Mouse (Mus musculus) limb, embryonic 12.5 days (tissue): ENCODE measurements at regions not wholly inside any gene's neighbourhood (a gene's known extent, or its start where the extent isn't known, plus 50 kb on each side); places are given as distances from the start of the nearest gene placed in this dataset. TPM values are rescaled to one million over a fixed set of nuclear protein-coding genes. Genes with fewer than 3 reads are reported as not detected.

Experiments
- ATAC-seq: fragments of 200-750 bp; cut with Nextera tagmentation; 2 replicates; pipeline ENCODE4 v1.8.0; 2017; ENCODE audit warnings: low read depth, moderate TSS enrichment; ENCODE audit not compliant: insufficient number of reproducible peaks, insufficient read depth, low FRiP score, low TSS enrichment
- H3K27ac ChIP-seq: fragments of 300-500 bp; sonication (generic); 2 replicates; pipeline ENCODE4 v1.5.1; 2016; ENCODE audit warnings: mild to moderate bottlenecking, moderate library complexity
- H3K27me3 ChIP-seq: fragments of 300-500 bp; sonication (generic); 2 replicates; pipeline ENCODE4 v1.6.1; 2016; ENCODE audit warnings: mild to moderate bottlenecking, moderate library complexity
- H3K36me3 ChIP-seq: fragments of 300-500 bp; sonication (generic); 2 replicates; pipeline ENCODE4 v1.6.1; 2016; ENCODE audit warnings: mild to moderate bottlenecking, moderate library complexity
- H3K4me1 ChIP-seq: fragments of 300-500 bp; sonication (generic); replicated peaks from 2 replicates; pipeline ENCODE4 v1.6.1; 2016
- H3K4me2 ChIP-seq: fragments of 300-500 bp; sonication (generic); 2 replicates; pipeline ENCODE4 v1.6.1; 2016; ENCODE audit warnings: mild to moderate bottlenecking, moderate library complexity
- H3K4me3 ChIP-seq: fragments of 300-500 bp; sonication (generic); replicated peaks from 2 replicates; pipeline ENCODE4 v1.5.1; 2016; ENCODE audit warnings: mild to moderate bottlenecking
- H3K9ac ChIP-seq: fragments of 300-500 bp; sonication (generic); replicated peaks from 2 replicates; pipeline ENCODE4 v1.6.1; 2016; ENCODE audit warnings: mild to moderate bottlenecking, moderate library complexity
- H3K9me3 ChIP-seq: fragments of 300-500 bp; sonication (generic); 2 replicates; pipeline ENCODE4 v1.6.1; 2016; ENCODE audit warnings: mild to moderate bottlenecking, moderate library complexity
- WGBS: fragments of 180-500 bp; shearing (Covaris S2); methylation state at CpG from one replicate; pipeline ENCODE4 v1.1.7; 2016; 5-methylcytosine and 5-hydroxymethylcytosine counted together
- microRNA counts: library from miRNA; unstranded; fragments of <30 nt; microRNA quantifications from one replicate; lab custom pipeline; 2017
- microRNA-seq: library from miRNA; unstranded; fragments of <30 nt; microRNA quantifications from one replicate; pipeline ENCODE4, GENCODE M21; 2017

GRCm38 (mm10) chr2:139413559-139413958 lies 80.2 kb upstream of the Sptlc3 start:
- H3K4me2 ChIP-seq, result no peak overlapping the region
- no peaks in the 10 kb centered on the region for H3K9me3 ChIP-seq
- 25% methylated on average over 3 of the region's 3 CpGs for WGBS
- ATAC-seq, result peak; percentile 52
- no peak overlapping the region for H3K9ac ChIP-seq
- no peak overlapping the region for H3K27ac ChIP-seq
- no peak overlapping the region for H3K4me3 ChIP-seq
- no peaks in the 10 kb centered on the region for H3K27me3 ChIP-seq
- H3K36me3 ChIP-seq, result no peaks in the 10 kb centered on the region
- peaks cover 12% of the 10 kb centered on the region for H3K4me1 ChIP-seq

- no peak overlapping the region for H3K9ac ChIP-seq
- ATAC-seq, result no peak
- H3K9me3 ChIP-seq, result no peaks in the 10 kb centered on the region
- H3K27ac ChIP-seq, result no peak overlapping the region
- WGBS, result 12% methylated on average over 1 of the region's 1 CpGs
- peaks cover 12% of the 10 kb centered on the region for H3K4me1 ChIP-seq
- H3K36me3 ChIP-seq, result no peaks in the 10 kb centered on the region
- no peaks in the 10 kb centered on the region for H3K27me3 ChIP-seq
- H3K4me3 ChIP-seq, result no peak overlapping the region
- H3K4me2 ChIP-seq, result no peak overlapping the region
Observed at GRCm38 (mm10) chr2:139417506-139417905, 76.2 kb upstream of the Sptlc3 start.

- Histone ChIP-seq H3K4me3 (no peak overlapping the region), H3K27ac (no peak overlapping the region), H3K36me3 (no peaks in the 10 kb centered on the region), H3K27me3 (no peaks in the 10 kb centered on the region), H3K4me2 (no peak overlapping the region), H3K4me1 (peaks cover 2% of the 10 kb centered on the region; the same call in 1 of the 2 replicates), H3K9ac (no peak overlapping the region), H3K9me3 (no peaks in the 10 kb centered on the region)
- ATAC-seq, result no peak
- WGBS, result 86% methylated on average over 3 of the region's 3 CpGs
Observed at GRCm38 (mm10) chr2:139422678-139423077, 71.0 kb upstream of the Sptlc3 start.

- no peak overlapping the region for H3K4me3 ChIP-seq
- no peaks in the 10 kb centered on the region for H3K36me3 ChIP-seq
- H3K27me3 ChIP-seq, result no peaks in the 10 kb centered on the region
- 78% methylated on average over 2 of the region's 2 CpGs for WGBS
- no peaks in the 10 kb centered on the region for H3K9me3 ChIP-seq
- no peak for ATAC-seq
- no peak overlapping the region for H3K4me2 ChIP-seq
- no peaks in the 10 kb centered on the region for H3K4me1 ChIP-seq
- no peak overlapping the region for H3K9ac ChIP-seq
- no peak overlapping the region for H3K27ac ChIP-seq
Observed at GRCm38 (mm10) chr2:139423413-139423812, 70.3 kb upstream of the Sptlc3 start.

MicroRNAs in the stretch of these regions (microRNA counts, 519-probe panel; counts per million panel counts)
- microRNA mmu-miR-1952 (lab: Ali Mortazavi, UCI), result not detected

Small RNA genes lying in the stretch of these regions (microRNA-seq; reads per million reads assigned to microRNA genes)
- gene Mir1952, result not detected
